Mouse (Mus musculus) T-helper 2 cell (primary cell): ENCODE data around the gene Chrnb1.

ENCODE experiments used
- in situ Hi-C: fragments of 300-600 bp; cut with MboI, MseI; formaldehyde crosslinking; loops from one replicate; pipeline ENCODE4 v1.15.1; 2025; ENCODE audit warnings: high pct_unique_total_duplicates

Gene Chrnb1

GRCm38 (mm10) chr11:69752686-69753085, 43.1 kb downstream of the Chrnb1 start:
- in situ Hi-C loops, result loop anchor here (25.0 kb wide), 1 partner anchor 910 kb away; the partner anchor contains the start of genes Eno3, Pfn1 and Spag7

- in situ Hi-C loops, result loop anchor here (25.0 kb wide), 1 partner anchor 911 kb away; the partner anchor contains the start of genes Eno3, Pfn1 and Spag7
Measured at GRCm38 (mm10) chr11:69751635-69752034, 44.1 kb downstream of the Chrnb1 start.
